Mouse (Mus musculus) heart, embryonic 16.5 days (tissue): ENCODE data around the gene Tns4. TPM values are rescaled to one million over a fixed set of nuclear protein-coding genes. Genes with fewer than 3 reads are reported as not detected.
A peak's percentile ranks its signal among the peaks of the same experiment; 100 is the strongest.

ENCODE experiments used
- ATAC-seq: fragments of 200-750 bp; cut with Nextera tagmentation; replicated peaks from 2 replicates; pipeline ENCODE4 v1.8.0; 2017; ENCODE audit warnings: moderate number of reproducible peaks; ENCODE audit not compliant: insufficient read depth, low FRiP score; ENCODE audit errors: extremely low read depth
- H3K27ac ChIP-seq: fragments of 300-500 bp; sonication (generic); 2 replicates; pipeline ENCODE4 v1.5.1; 2014; ENCODE audit warnings: mild to moderate bottlenecking, low read length, control low read depth, moderate library complexity
- H3K27me3 ChIP-seq: fragments of 300-500 bp; sonication (generic); 2 replicates; pipeline ENCODE4 v1.6.1; 2014; ENCODE audit warnings: low read length, mixed read lengths; ENCODE audit not compliant: control insufficient read depth, insufficient read depth
- H3K36me3 ChIP-seq: fragments of 300-500 bp; sonication (generic); 2 replicates; pipeline ENCODE4 v1.6.1; 2014; ENCODE audit not compliant: control insufficient read depth, insufficient read depth
- H3K4me1 ChIP-seq: fragments of 300-500 bp; sonication (generic); 2 replicates; pipeline ENCODE4 v1.6.1; 2014; ENCODE audit warnings: low read length, mixed read lengths; ENCODE audit not compliant: control insufficient read depth, insufficient read depth
- H3K4me2 ChIP-seq: fragments of 300-500 bp; sonication (generic); 2 replicates; pipeline ENCODE4 v1.6.1; 2014; ENCODE audit warnings: low read depth, mild to moderate bottlenecking, control low read depth, low read length
- H3K4me3 ChIP-seq: fragments of 300-500 bp; sonication (generic); 2 replicates; pipeline ENCODE4 v1.5.1; 2014; ENCODE audit warnings: mild to moderate bottlenecking, control low read depth, low read length
- H3K9ac ChIP-seq: fragments of 300-500 bp; sonication (generic); 2 replicates; pipeline ENCODE4 v1.6.1; 2014; ENCODE audit warnings: low read length, control low read depth
- H3K9me3 ChIP-seq: fragments of 300-500 bp; sonication (generic); replicated peaks from 2 replicates; pipeline ENCODE4 v1.6.1; 2016; ENCODE audit warnings: low read length; ENCODE audit not compliant: control insufficient read depth
- WGBS: fragments of 180-500 bp; shearing (Covaris S2); extraction: QIAGEN DNeasy Blood & Tissue Kit; methylation state at CpG from one replicate; pipeline ENCODE4 v1.1.7; 2014; 5-methylcytosine and 5-hydroxymethylcytosine counted together
- polyA plus RNA-seq: library from polyadenylated mRNA; unstranded; fragments of >200 nt; fragmentation: Nextera tagmentation; extraction: Ambion mirVana; gene quantifications from 2 replicates; pipeline ENCODE4 v1.2.1, GENCODE M21; 2015

The Tns4 gene
- polyA plus RNA-seq, 1 experiment from 2014 or later: 0.71 TPM

DNA sequence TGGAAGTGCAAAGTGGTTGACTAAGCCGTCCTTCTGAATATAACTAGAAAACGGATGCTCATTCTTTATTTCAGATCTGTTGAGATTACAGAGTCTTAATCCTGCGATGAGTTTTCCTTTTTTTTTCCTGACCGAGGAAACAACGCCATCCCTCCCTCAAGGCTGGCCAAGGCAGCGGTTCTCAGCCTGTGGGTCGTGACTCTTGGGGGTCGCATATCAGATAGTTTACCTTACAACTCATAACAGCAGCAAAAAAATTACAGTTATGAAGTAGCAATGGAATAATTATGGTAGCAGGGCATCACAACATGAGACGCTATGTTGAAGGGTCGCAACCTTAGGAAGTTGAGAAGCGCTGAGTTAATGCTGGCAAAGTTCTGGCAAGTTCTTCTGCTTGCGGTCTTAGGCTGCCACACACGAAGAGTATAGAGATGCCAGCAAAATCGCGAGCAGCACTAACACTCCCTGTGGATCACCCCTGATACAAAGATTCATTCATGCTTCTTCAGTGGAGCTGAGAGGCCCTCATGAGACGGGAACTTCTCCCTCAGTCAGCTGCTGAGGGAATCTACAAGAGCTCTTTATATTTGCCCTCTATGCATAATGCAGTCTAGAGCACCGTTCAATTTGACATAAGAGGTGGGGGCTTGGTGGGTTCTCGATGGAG, 64.5 kb downstream of the Tns4 start:
- Histone ChIP-seq H3K9ac (peak overlapping the region; percentile 63), H3K27me3 (no peaks in the 10 kb centered on the region), H3K27ac (peak overlapping the region; percentile 63), H3K4me3 (peak overlapping the region; percentile 89), H3K9me3 (no peaks in the 10 kb centered on the region), H3K36me3 (peaks cover 16% of the 10 kb centered on the region), H3K4me1 (peaks cover 17% of the 10 kb centered on the region), H3K4me2 (peak overlapping the region; percentile 73)
- ATAC-seq: no peak
- 39% methylated on average over 18 of the region's 18 CpGs for WGBS

DNA sequence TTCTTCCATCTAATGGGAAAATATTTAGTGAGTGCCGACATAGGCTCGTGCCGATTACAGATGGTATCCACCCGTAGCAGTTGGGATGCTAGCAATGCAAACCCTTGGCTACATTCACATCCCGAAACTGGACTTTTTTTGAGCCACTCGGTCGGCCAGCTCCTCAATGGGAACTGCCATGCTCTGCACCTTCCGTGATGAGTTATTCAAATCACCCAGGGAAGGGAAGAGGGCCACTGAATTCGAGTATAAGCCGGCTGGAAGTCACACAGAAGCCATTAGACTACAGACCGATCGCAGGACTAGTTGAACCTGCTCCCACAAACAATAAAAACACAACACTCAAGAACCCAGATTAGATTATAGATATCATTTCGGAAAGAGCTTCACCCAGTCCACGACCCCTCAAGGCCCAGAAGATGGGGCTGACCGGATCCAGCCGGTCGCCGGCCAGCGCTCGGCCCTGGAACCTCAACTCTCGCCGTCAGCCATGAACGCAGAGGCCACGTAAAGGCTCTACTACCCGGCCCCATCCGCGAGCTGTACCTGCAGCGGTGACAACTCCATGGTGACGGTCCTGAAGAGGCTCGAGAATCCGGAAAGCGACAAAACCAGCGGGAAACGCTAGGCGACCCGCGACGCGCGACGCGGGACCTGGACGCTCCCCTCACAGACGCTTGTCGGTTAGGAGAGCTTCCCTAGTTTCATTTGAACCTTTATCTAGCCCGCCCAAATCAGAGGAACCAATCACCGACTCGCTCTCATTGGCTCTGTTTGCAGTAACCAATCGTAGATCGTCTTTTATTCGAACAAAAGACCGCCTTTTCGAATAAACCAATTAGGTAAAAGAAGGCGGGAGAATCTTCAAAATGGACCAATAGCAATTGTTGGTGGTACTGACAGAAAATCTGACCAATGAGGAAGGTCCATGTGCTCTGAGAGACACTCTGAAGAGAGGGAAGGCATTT, 65.3 kb downstream of the Tns4 start, which contains the start of gene Top2a:
TSS of gene Top2a (minus strand) at position 690 of the 968 bp plus-strand sequence.
- Histone ChIP-seq H3K4me1 (peaks cover 17% of the 10 kb centered on the region), H3K27ac (peak within 1 kb of the TSS; percentile 63), H3K27me3 (no peaks in the 10 kb centered on the region), H3K36me3 (peaks cover 16% of the 10 kb centered on the region), H3K9me3 (no peaks in the 10 kb centered on the region), H3K9ac (peak within 1 kb of the TSS; percentile 87), H3K4me2 (peak within 1 kb of the TSS; percentile 73), H3K4me3 (peak within 1 kb of the TSS; percentile 89)
- under 1% methylated on average over 54 of the region's 54 CpGs for WGBS
- ATAC-seq: peak; percentile 95

DNA sequence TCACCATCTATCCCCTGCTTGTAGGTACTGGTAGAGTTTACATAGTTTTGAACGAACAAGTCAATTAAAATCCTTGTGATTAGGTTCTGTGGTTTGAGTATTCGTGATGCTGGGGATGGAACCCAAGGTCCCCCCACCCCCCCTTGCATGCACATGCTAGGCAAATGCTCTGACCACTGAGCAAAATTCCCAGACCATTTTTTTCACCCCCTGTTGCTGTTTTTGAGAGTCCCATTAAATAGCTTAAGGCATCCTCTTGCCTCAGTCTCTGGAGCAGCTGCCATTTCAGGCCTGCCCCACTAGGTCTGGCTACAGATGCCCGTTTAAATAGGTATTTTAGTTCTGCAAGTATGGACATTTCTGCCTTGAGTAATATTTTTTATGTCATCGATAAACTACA, 66.0 kb downstream of the Tns4 start:
- Histone ChIP-seq H3K27me3 (no peaks in the 10 kb centered on the region), H3K4me1 (peaks cover 17% of the 10 kb centered on the region), H3K4me2 (peak overlapping the region; percentile 67), H3K9me3 (no peaks in the 10 kb centered on the region), H3K4me3 (peak overlapping the region; percentile 89), H3K27ac (no peak overlapping the region), H3K9ac (peak overlapping the region; percentile 87), H3K36me3 (peaks cover 19% of the 10 kb centered on the region)
- ATAC-seq: no peak
- 8% methylated on average over 4 of the region's 4 CpGs for WGBS

DNA sequence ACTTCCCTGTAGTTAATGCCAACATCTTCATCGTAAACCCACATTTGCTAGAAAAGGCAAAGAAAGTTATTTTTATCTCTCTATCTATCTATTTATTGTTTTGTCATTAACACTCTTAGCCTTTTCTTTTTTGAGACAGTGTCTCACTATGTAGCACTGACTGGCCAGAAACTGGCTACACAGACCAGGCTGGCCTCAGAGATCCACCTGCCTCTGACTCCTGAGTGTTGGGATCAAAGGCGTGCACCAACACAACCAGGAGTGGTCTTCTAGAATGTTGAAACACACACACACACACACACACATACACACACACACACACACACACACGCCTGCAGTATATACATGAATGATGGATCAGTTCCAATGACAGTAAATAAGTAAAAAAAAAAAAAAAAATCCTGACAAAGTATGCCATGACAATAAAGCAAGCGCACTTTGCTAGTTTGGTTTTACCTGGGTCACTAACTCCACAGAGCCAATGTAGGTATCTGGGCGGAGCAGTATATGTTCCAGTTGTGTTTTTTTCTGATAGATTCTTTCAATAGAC, 66.6 kb downstream of the Tns4 start:
- H3K27ac ChIP-seq: no peak overlapping the region
- no peaks in the 10 kb centered on the region for H3K9me3 ChIP-seq
- peaks cover 17% of the 10 kb centered on the region for H3K4me1 ChIP-seq
- H3K36me3 ChIP-seq: peaks cover 23% of the 10 kb centered on the region
- peak overlapping the region; percentile 67 for H3K4me2 ChIP-seq
- ATAC-seq: no peak
- H3K9ac ChIP-seq: peak overlapping the region; percentile 87; the same call in 1 of the 2 replicates
- no peaks in the 10 kb centered on the region for H3K27me3 ChIP-seq
- H3K4me3 ChIP-seq: peak overlapping the region; percentile 89
- WGBS: 71% methylated on average over 5 of the region's 5 CpGs

DNA sequence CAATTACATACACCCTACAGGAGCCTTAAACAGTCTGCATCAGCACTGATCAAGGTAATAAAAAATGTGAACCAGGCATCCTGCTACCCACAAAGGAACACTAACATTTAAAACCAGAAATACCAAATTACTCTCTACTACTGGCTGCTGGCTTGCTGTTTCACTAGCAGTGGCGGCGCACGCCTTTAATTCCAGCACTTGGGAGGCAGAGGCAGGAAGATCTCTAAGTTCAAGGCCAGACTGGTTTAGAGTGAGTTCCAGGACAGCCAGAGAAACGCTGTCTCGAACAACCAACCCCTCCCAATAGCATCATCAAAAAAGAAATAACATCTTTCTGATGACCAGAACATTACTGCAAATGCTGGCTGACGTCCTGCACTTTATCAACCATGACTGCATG, 69.3 kb downstream of the Tns4 start:
- 93% methylated on average over 6 of the region's 6 CpGs for WGBS
- Histone ChIP-seq H3K4me2 (no peak overlapping the region), H3K9ac (no peak overlapping the region), H3K9me3 (no peaks in the 10 kb centered on the region), H3K27me3 (no peaks in the 10 kb centered on the region), H3K4me1 (peaks cover 17% of the 10 kb centered on the region), H3K27ac (no peak overlapping the region), H3K4me3 (no peak overlapping the region), H3K36me3 (peaks cover 40% of the 10 kb centered on the region)
- ATAC-seq: no peak

Other genes with a start within 250 kb of the Tns4 start
- 3.1 and 3.4 TPM in 2 replicates for gene Wipf2, start 225.7 kb downstream of the Tns4 start, polyA plus RNA-seq
- gene Cdc6, start 181.5 kb downstream of the Tns4 start, polyA plus RNA-seq: 18.6 and 23.0 TPM in 2 replicates
- 28.2 and 28.6 TPM in 2 replicates for gene Rara, start 161.5 kb downstream of the Tns4 start, polyA plus RNA-seq
- 4.1 and 4.5 TPM in 2 replicates for gene Gjd3, start 106.3 kb downstream of the Tns4 start, polyA plus RNA-seq
- gene Top2a, start 65.1 kb downstream of the Tns4 start, polyA plus RNA-seq: 162 and 179 TPM in 2 replicates
- 377 and 385 TPM in 2 replicates for gene Igfbp4, start 48.1 kb downstream of the Tns4 start, polyA plus RNA-seq
- 0.69 and 1.5 TPM in 2 replicates for gene Ccr7, start 65.8 kb upstream of the Tns4 start, polyA plus RNA-seq
- gene Smarce1, start 141.7 kb upstream of the Tns4 start, polyA plus RNA-seq: 161 and 177 TPM in 2 replicates
- gene Krt222, start 154.8 kb upstream of the Tns4 start, polyA plus RNA-seq: 3.2 and 4.5 TPM in 2 replicates
- not detected in 2 replicates for gene Krt24, start 196.0 kb upstream of the Tns4 start, polyA plus RNA-seq
- gene Krt25, start 233.6 kb upstream of the Tns4 start, polyA plus RNA-seq: 0.07 and 0.10 TPM in 2 replicates
- gene Krt26, start 248.7 kb upstream of the Tns4 start, polyA plus RNA-seq: not detected in 2 replicates